8 mouse cellular contexts compared by ENCODE assay signal in genomic region chr13:81944047-81944446, GRCm38 (mm10).
DNase-seq lines count a peak whose midpoint lies in the region; ATAC-seq and TF ChIP-seq lines count a peak whose summit lies in the region.

No protein-coding gene starts in this region.

- no peak for DNase-seq in Patski (ENCODE audit: low read depth, low spot score)
- peak; percentile 62 for DNase-seq in cerebellum, adult 9-11 months
- DNase-seq in frontal cortex, postnatal 14 days (ENCODE audit: low spot score in 2 of 2): peak; percentile 68 to 88
- DNase-seq in hindbrain, embryonic 14.5 days (ENCODE audit: low spot score): peak; percentile 96
- peak; percentile 74 to 78 for DNase-seq in layer of hippocampus, postnatal 36 days
- DNase-seq in lung, postnatal 36 days: peak; percentile 83
- peak; percentile 71 for DNase-seq in retina, postnatal 7 days (ENCODE audit: low read depth, low spot score)
- peak; percentile 22 for DNase-seq in urinary bladder, adult 2 months (ENCODE audit: low spot score)

- in situ Hi-C loops in Patski (cut with MboI; ENCODE audit: low pct_unique_long_range_greater_than_20kb): no loop called here

- POLR2A ChIA-PET in Patski (lab: Charles Lee): interaction anchor here (0.6 kb wide), 1 partner anchor 1711 kb away, joined by 5 read pairs; no protein-coding TSS in a partner anchor

- H3K4me2 ChIP-seq in hindbrain, embryonic 14.5 days (replicated peaks): peak overlapping the region; percentile 73

- no peak for ATAC-seq in Patski
- ATAC-seq in hindbrain, embryonic 14.5 days (ENCODE audit: low FRiP score): peak; percentile 92

- TF ChIP-seq CTCF in Patski (IDR thresholded peaks at IDR 0.05): peak; percentile 91

- H3K9ac ChIP-seq in hindbrain, embryonic 14.5 days: peak overlapping the region; percentile 56

- CTCF ChIA-PET in Patski (lab: Charles Lee): no interaction called here

- no peaks in the 10 kb centered on the region for H3K36me3 ChIP-seq in hindbrain, embryonic 14.5 days (replicated peaks; ENCODE audit: control insufficient read depth, insufficient read depth)

- peak overlapping the region; percentile 32; the same call in 1 of the 2 replicates for H3K27ac ChIP-seq in hindbrain, embryonic 14.5 days

- peak overlapping the region; percentile 35 for H3K4me3 ChIP-seq in hindbrain, embryonic 14.5 days (replicated peaks; ENCODE audit: low read length)

- H3K9me3 ChIP-seq in hindbrain, embryonic 14.5 days (ENCODE audit: control insufficient read depth, low read length): no peaks in the 10 kb centered on the region

- whole genome bisulfite sequencing in hindbrain, embryonic 14.5 days: 9% methylated on average over 9 of the region's 9 CpGs

- H3K27me3 ChIP-seq in Patski: peaks cover 23% of the 10 kb centered on the region
- H3K27me3 ChIP-seq in hindbrain, embryonic 14.5 days (ENCODE audit: control insufficient read depth, insufficient read depth, low read length): no peaks in the 10 kb centered on the region

- peaks cover 11% of the 10 kb centered on the region for H3K4me1 ChIP-seq in hindbrain, embryonic 14.5 days (replicated peaks; ENCODE audit: control insufficient read depth, insufficient read depth, low read length)
